Mouse (Mus musculus): ENCODE measurements around the gene Cer1. TPM values are rescaled to one million over a fixed set of nuclear protein-coding genes. Genes with fewer than 3 reads are reported as not detected.

Gene Cer1
- total RNA-seq, 2 experiments from 2014 or later, result not detected

Other genes with a start within 250 kb of the Cer1 start
- gene Nfib, start 179.4 kb downstream of the Cer1 start, total RNA-seq (2021), result 100 to 1,000 TPM; 145 to 150 TPM
- 10 to 100 TPM; 11.3 to 12.4 TPM for gene Zdhhc21, start 25.2 kb downstream of the Cer1 start, total RNA-seq (2021)
- 1 to 10 TPM; 4.0 to 4.2 TPM for gene Frem1, start 167.2 kb upstream of the Cer1 start, total RNA-seq (2021)

Measured in gastrocnemius, postnatal 10 days (tissue).